Mouse (Mus musculus): ENCODE measurements around the gene Xpot.

Gene Xpot

GRCm38 (mm10) chr10:121622431-121622830, 3.7 kb downstream of the Xpot start:
- DNase-seq (ENCODE audit: low read depth, low spot score) = no peak

DNA sequence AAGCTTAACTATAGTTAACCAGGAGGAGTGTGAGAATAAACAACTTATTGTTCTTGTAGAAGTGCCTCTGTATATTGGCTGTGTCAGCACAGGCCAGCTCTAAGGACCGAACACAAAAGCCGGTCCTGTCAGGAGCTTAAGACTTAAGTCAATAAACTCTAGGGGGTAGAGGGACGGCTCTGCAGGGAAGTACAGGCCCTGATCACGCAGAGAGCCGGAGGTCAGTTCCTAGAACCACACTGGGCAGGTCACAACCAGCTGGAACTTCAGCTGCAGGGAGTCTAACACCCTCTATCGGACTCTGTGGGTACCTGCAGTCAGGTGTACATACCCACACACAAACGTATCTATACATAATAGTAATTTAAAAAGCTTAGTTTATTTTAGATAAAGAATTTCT, 10.2 kb downstream of the Xpot start:
- no peak for DNase-seq (ENCODE audit: low read depth, low spot score)

DNA sequence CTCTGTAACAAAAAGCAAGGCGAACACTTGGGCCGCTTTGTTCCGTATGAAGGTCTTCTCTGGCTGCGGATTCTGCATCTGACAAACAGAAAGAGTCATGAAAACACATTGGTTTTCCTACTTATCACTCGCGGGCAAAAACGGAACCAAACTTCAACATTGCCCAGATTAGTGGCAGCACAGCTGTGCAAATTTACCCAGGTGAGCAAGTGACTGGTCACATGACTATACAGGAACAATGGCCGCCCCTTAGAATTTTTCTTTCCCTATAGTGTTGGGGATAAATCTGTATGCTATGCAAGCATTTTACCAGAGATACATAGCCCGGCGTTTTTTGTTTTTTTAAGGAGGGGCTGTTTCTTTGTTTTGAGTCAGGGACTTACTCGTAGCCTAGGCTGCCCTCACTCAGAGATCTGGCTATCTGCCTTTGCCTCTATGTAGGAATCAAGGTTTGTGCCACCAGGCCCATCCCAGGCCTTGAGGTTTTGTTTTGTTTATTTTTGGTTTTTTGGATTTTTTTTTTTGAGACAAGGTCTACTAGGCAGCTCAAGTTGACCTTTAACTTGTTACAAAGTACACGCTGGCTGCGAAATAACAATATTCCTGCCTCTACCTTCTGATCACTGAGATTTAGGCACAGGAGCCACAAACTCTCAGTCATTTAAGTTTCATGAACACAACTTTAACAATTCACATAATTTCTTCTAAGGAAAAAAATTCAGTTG, 10.8 kb downstream of the Xpot start:
- no peak for DNase-seq (ENCODE audit: low read depth, low spot score)

DNA sequence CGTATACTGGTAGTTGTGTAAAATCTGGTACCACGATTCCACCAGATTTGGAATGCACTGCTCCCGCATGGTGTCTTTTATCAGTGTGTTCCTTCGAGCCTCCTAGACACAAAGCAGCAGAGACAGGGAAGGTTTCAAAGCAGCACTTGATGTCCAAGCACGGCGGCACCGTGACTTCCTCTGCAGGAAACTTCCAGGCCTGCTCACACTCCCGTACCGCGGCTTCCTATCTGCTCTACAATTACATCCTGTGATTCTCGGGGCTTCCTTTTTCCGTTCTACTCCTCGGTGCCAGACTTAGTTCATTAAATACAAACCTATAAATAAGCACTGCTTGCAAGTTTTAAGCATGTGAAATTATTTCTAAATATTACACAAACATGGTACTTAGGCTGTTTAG, 12.6 kb downstream of the Xpot start:
- DNase-seq (ENCODE audit: low read depth, low spot score) = no peak

DNA sequence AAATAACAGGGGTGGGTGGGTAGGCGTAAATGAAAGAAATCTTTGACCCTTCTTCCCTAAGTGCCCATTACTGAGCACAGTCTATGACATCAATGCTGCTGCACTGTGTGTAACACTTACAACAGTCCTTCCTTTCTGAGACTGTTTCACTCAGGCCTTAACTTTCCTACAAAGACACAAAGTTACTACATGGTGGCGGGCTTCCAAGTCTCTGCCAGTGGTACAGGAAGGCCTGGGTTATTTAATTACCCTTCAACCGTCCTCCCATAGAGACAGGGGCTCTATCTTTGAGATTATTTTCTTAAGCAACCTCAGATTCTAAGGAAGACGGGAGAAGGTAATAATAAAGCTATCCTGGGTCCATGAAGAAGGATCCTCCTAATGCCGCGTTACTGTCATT, 13.7 kb downstream of the Xpot start:
- DNase-seq (ENCODE audit: low read depth, low spot score) = no peak

DNA sequence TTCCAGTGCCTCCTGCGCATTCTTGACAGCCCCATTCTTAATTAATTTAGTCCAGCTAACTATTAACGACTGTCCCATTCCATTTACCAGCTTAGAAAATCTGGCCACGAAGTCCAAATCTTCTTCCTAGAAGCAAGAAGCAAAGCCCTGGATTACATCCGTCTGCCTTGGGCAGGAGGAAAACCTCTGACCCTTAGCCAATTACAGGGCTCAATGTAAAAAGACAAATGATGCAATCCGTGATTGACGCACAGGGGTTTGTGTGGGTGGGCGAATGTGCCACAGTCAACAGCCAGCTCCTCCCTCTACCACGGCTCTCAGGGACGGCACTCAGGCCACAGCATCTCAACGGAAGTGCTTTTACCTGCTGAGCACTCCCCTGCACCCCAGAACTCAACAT, 14.5 kb downstream of the Xpot start:
- no peak for DNase-seq (ENCODE audit: low read depth, low spot score)

- DNase-seq (ENCODE audit: low read depth, low spot score) = no peak
Observed at GRCm38 (mm10) chr10:121608177-121608576, 18.0 kb downstream of the Xpot start.

- DNase-seq (ENCODE audit: low read depth, low spot score) = peak; percentile 81
Observed at GRCm38 (mm10) chr10:121604632-121605344, 21.3 kb downstream of the Xpot start.

DNA sequence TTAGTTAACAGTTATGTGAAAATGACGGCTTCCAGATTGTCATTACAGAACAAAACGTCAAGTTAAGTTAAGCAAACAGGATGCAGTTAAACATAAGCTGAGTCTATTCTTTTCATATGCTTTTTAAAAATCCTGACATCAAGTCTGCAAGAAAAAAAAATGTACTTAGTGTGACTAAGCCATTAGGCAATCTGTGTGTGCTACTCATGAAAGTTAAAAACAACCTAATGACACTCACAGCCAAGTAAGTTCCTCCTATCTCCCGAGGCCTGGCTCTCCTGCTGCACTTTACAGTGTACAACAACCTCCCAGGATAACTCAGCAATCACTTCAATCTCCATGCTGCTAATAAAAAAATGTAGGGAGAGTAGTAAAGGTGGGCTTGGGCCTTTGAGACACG, 22.6 kb downstream of the Xpot start:
- no peak for DNase-seq (ENCODE audit: low read depth, low spot score)

DNA sequence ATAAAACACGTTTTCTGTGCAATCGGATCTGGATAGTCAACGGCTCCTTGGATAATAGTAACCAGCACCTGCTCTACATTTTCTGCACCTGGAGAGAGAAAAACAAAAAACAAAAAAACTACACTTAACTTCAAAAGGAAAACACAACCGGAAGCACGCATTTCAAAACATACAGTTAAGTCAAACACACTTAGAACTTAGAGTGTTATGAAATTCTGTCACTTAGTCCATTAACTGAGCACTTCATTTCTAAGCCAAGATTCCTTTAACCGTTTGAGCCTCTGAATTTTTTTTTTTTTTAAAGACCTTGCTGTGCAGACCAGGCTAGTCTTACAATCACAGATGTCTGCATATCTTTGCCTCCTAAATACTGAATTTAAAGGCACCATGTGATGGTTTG, 24.9 kb downstream of the Xpot start:
- DNase-seq (ENCODE audit: low read depth, low spot score) = no peak

GRCm38 (mm10) chr10:121596580-121596979, 29.6 kb downstream of the Xpot start:
- DNase-seq (ENCODE audit: low read depth, low spot score) = no peak

DNA sequence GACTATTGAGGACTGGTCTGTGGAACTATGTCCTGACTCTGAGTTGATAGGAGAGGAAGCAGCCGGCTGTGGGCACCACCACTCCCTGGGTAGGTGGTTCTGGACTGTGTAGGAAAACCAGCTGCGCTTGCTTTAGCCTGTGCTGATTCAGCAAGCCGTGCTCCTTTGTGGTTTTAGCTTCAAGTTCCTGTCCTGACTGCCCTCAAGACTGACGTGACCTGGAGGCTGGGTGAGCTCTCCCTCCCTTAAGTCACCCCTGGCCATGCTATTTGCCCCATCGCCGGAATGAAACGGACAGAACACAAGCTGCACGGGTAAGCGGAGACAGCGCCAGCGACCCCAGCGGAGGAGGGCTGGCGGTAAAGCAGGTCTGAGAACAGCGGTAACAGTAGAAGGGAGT, 35.0 kb downstream of the Xpot start:
- no peak for DNase-seq (ENCODE audit: low read depth, low spot score)

GRCm38 (mm10) chr10:121587371-121587840, 38.7 kb downstream of the Xpot start:
- DNase-seq (ENCODE audit: low read depth, low spot score) = no peak

DNA sequence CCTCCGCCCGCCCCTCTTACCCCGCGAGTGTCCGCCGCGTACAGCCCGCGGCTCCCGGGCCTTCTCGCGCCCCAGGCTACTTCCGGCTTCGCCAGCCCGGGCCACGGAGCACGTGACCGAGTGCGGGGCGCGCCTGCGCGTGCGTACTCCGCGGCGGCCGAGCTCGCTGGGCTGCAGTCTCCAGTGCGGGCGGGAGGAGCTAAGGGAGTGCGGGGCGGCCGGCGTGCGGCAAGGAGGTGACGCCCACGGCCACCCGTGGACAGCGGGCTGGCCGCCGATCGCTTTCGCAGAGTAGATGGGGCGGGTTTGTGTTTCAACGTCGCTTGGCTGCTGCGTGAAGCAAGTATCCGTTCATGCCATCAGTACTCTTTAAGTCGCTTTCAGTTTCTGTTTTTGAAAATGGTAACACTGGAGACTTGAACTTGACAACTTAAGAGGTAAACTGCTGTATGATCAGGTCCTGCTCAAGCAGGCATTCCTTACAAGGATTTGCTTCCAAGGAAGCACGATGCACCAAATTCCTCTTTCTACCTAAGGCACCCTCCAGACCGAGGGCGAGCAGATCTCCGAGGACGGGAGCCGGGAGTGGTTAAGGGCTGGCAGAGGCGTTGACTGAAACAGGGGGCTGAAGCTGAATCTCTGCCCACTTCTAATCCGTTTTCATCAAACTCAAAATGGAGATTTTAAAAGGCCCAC, 39.3 kb downstream of the Xpot start, which contains the start of gene Tbk1:
TSS of gene Tbk1 (minus strand) at position 113 of the 696 bp plus-strand sequence.
- DNase-seq (ENCODE audit: low read depth, low spot score) = peak; percentile 95

GRCm38 (mm10) chr10:121585791-121586642, 40.1 kb downstream of the Xpot start:
- no peak for DNase-seq (ENCODE audit: low read depth, low spot score)

GRCm38 (mm10) chr10:121585056-121585790, 40.9 kb downstream of the Xpot start:
- no peak for DNase-seq (ENCODE audit: low read depth, low spot score)

- DNase-seq (ENCODE audit: low read depth, low spot score) = no peak
Observed at GRCm38 (mm10) chr10:121584033-121584432, 42.1 kb downstream of the Xpot start.

DNA sequence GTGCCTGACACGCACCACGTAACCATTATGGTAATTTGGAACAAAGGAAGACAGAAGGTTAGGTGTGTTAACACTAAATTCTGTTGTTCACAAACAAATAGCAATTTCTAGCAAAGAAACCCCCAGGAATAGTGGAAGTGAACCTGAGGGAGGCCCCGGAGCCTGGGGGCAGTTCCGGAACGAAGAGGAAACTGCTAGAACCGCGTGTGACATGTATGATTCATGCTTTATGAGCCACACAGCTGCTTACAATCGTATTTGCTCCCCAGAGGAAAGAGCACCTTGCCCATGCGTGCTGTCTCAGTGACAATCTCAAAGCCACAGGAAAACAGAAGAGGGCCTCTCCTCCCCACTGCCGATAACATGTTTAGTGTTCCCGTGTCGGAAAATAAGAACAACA, 43.1 kb downstream of the Xpot start:
- DNase-seq (ENCODE audit: low read depth, low spot score) = no peak

DNA sequence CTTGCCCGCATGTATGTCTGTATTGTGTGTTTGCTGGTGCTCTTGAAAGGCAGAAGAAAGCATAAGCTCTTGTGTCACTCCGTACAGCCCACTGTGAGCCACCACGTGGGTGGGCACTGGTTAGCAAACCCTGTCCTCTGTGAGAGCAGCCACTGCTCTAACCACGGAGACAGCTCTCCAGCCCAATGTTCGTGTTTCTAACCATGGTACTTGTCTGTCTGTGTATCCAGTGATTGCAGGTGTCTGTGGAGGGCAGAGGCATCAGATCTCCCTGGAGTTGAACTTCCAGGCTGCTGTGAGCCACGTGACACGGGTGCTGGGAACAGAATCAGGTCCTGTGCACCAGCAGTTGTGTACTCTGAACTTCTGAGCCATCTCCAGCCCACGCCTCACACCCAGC, 43.8 kb downstream of the Xpot start:
- DNase-seq (ENCODE audit: low read depth, low spot score) = no peak

DNA sequence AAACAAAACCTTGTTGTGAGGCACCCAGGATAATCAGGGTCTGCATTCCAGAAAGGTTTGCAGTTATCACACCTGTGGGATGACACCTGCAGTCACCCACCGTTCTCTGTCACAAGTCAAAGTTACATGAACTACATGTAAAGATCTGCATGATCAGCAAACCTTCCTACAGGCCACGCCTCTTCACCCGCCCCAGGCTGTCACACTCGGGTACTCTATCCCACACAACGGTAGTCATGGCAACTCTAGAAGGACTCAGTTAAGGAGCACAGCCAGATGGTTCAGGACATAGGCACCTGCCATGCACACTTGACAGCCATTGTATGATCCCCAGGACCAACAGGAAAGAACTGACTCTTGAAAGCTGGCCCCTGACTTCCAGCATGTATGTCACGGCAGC, 44.7 kb downstream of the Xpot start:
- DNase-seq (ENCODE audit: low read depth, low spot score) = peak; percentile 61

DNA sequence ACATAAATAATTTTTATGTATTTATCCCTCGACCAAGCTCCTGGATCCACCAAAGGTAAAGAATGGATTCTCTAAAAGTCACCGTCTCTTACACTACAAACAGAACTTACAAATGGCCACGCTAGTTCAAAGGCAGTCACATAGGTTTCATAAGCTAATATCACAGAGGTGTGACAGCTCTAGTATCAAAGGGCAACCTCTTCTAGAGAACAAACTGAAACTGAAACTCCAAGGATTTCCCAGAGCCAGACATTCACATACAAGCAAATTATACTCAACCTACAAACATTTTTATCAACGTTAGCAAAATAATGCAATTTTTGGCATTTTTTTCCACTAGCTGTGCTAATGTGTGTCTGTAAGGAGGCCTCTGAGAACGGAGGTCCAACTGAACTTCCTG, 45.8 kb downstream of the Xpot start:
- DNase-seq (ENCODE audit: low read depth, low spot score) = no peak

Measured in ZHBTc4 (cell line).